Mouse (Mus musculus): ENCODE results near the gene Arsa. TPM values are rescaled to one million over a fixed set of nuclear protein-coding genes. Genes with fewer than 3 reads are reported as not detected.

The Arsa gene
- polyA plus RNA-seq, 1 experiment from 2014 or later, result 13.6 TPM

DNA sequence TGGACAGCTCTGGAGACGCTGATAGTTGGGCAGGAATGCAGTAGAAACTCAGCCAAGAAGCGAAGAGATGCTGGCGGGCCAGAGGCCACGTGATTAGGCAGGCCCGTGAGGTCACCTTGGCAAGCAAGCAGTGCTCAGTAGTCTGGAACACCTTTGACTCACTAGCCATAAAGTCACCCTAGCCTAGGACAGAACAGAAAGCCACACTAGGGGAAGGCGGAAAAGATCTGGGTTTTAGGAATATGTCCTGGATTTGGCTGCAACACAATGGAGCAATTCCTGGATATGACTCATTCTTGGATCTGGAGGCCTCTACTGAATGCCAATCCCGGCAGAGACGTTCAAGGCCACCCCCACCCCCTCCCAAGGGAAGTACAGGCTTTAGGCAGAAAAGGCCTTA, 3.4 kb upstream of the Arsa start:
- no peaks in the 10 kb centered on the region for H3K9me3 ChIP-seq
- no peak overlapping the region for H3K27ac ChIP-seq
- H3K27me3 ChIP-seq, result peaks cover 16% of the 10 kb centered on the region; the same call in 1 of the 2 replicates
- H3K9ac ChIP-seq, result no peak overlapping the region
- H3K4me1 ChIP-seq, result peaks cover 9% of the 10 kb centered on the region
- H3K4me3 ChIP-seq (replicated peaks), result no peak overlapping the region
- 88% methylated on average over 8 of the region's 8 CpGs for WGBS
- no peak overlapping the region for H3K4me2 ChIP-seq
- ATAC-seq (ENCODE audit: low FRiP score), result no peak
- H3K36me3 ChIP-seq (replicated peaks), result no peaks in the 10 kb centered on the region

DNA sequence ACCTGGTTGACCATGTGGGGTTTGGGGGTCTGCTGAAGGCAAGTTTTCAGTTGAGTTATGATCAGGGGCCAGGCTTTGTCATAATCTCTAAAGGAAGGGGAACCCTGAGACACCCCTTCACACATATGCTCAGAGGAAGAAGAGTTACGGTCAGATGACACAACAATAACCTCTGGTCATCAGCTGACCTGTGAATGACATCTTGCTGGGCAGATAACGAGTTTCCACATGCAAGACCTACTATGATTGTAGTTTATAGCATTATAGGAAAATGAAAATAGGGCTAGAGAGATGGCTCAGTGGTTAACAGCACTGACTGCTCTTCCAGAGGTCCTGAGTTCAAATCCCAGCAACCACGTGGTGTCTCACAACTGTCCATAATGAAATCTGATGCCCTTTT, 1.4 kb upstream of the Arsa start:
- ATAC-seq (ENCODE audit: low FRiP score), result no peak
- 86% methylated on average over 3 of the region's 3 CpGs for WGBS
- H3K9ac ChIP-seq, result no peak overlapping the region
- H3K4me2 ChIP-seq, result no peak overlapping the region
- H3K36me3 ChIP-seq (replicated peaks), result no peaks in the 10 kb centered on the region
- H3K4me3 ChIP-seq (replicated peaks), result no peak overlapping the region
- peaks cover 13% of the 10 kb centered on the region for H3K4me1 ChIP-seq
- H3K27me3 ChIP-seq, result peaks cover 16% of the 10 kb centered on the region; the same call in 1 of the 2 replicates
- H3K9me3 ChIP-seq, result no peaks in the 10 kb centered on the region
- no peak overlapping the region for H3K27ac ChIP-seq

DNA sequence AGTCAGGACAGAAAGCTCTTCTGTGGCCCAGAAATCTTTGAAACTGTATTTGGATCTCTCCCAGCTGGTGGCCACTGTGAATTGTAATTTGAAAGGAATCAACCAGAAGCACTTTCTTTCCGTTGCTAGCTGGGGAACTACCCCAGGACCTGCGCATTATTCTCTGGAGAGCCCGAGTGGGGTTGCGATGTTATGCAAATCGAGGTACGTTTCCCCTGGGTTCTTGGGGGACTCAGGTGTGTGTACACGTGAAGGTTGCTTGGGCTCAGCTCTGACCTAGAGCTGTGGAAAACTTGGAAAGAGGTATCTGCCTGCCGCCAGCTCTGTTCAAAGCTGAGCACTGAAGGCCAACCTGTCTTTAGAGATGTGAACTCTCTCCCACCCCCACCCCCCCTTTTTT, 581 bp upstream of the Arsa start:
- no peak overlapping the region for H3K9ac ChIP-seq
- peaks cover 16% of the 10 kb centered on the region; the same call in 1 of the 2 replicates for H3K27me3 ChIP-seq
- no peak for ATAC-seq (ENCODE audit: low FRiP score)
- no peak overlapping the region for H3K4me3 ChIP-seq (replicated peaks)
- no peak overlapping the region for H3K27ac ChIP-seq
- H3K4me1 ChIP-seq, result peaks cover 13% of the 10 kb centered on the region
- WGBS, result 49% methylated on average over 8 of the region's 8 CpGs
- no peaks in the 10 kb centered on the region for H3K36me3 ChIP-seq (replicated peaks)
- no peaks in the 10 kb centered on the region for H3K9me3 ChIP-seq
- no peak overlapping the region for H3K4me2 ChIP-seq

DNA sequence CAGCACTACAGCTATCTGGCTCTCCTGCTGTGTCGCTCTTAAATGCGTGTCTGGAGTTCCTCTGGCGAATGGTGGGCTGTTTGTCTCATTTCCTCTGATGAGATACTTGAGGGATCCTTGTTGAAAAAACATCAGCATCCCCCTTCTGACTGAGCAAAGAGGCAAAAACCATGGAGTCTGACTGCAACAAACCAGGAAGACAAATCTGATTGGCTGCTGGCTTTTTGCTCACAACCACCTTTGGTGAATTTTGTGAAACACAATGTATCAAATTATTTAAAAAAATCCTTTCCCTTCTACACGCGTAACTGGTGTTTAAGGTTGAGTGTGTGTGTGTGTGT, 780 bp downstream of the Arsa start:
- peak overlapping the region; percentile 66; the same call in 1 of the 2 replicates for H3K27ac ChIP-seq

DNA sequence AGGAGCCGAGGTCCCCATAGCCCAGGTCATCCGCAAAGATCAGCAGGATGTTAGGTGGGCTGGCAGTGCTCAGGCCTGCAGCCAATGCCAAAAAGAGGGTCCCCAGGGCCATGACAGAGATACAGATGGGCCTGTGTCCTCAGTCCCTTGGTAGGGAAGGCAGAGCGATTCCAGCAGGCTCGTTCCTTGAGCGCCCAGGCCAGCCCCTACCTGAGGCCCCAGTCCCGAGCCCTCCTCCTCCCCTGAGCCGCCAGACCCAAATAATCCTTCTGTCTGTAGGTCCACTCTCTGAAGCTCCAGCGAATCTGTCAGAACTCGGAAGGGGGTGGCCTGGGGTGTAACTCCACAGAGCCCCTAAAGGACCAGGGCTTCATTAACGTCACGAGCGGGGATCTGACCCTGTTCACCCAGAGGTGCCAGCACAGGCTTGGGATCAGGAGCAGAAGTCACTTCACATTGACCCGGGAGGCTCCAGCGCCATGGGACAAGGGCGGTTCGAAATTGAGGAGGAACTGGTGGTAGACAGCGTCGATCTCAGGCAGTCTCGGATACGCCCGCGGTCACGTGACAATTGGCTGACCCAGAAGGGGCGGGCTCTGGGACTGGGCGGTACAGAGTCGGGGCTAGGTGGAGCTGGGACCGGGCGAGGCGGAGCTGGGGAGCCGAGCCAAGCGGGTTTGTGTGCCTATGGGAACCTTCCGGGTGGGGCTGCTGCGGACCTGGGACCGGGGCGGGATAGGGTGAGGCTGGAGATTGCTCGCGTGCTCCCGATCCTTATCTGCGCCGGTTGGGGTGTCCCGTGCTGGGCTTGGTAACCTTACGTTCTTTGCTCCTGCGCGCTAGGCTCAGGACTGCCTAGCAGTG, 1.4 kb downstream of the Arsa start:
- no peaks in the 10 kb centered on the region for H3K36me3 ChIP-seq (replicated peaks)
- peaks cover 13% of the 10 kb centered on the region for H3K4me1 ChIP-seq
- H3K27me3 ChIP-seq, result peaks cover 16% of the 10 kb centered on the region; the same call in 1 of the 2 replicates
- H3K4me3 ChIP-seq (replicated peaks), result peak overlapping the region; percentile 58
- ATAC-seq (ENCODE audit: low FRiP score), result peak; percentile 98
- peak overlapping the region; percentile 69 for H3K9ac ChIP-seq
- H3K4me2 ChIP-seq, result peak overlapping the region; percentile 82
- WGBS, result 10% methylated on average over 43 of the region's 44 CpGs
- H3K27ac ChIP-seq, result peak overlapping the region; percentile 66; the same call in 1 of the 2 replicates
- H3K9me3 ChIP-seq, result no peaks in the 10 kb centered on the region

More for the DNA sequence above, 780 bp downstream of the Arsa start:
- Histone ChIP-seq H3K4me2 (peak overlapping the region; percentile 82), H3K4me1 (peaks cover 13% of the 10 kb centered on the region), H3K9me3 (no peaks in the 10 kb centered on the region), H3K9ac (peak overlapping the region; percentile 69), H3K27me3 (peaks cover 16% of the 10 kb centered on the region; the same call in 1 of the 2 replicates), H3K36me3 (replicated peaks) (no peaks in the 10 kb centered on the region), H3K4me3 (replicated peaks) (peak overlapping the region; percentile 58)
- 8% methylated on average over 5 of the region's 5 CpGs for WGBS
- no peak for ATAC-seq (ENCODE audit: low FRiP score)

DNA sequence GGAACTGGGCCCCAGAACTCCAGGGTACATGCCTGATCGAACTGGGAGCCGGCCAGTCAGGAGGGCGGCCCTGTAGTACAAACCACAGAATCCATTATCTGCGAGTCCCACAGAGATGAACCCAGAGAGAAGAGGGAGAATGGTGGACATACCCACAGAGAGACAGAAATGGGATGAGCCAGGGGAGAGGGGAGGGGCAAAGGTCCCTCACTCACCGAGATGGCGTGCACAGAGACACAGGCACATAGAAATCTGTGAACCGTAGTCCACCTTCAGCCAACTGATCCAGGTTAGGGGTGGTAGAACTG, 2.0 kb downstream of the Arsa start:
- no peak overlapping the region for H3K4me3 ChIP-seq (replicated peaks)
- peak overlapping the region; percentile 82 for H3K4me2 ChIP-seq
- whole genome bisulfite sequencing, result 86% methylated on average over 7 of the region's 7 CpGs
- peak overlapping the region; percentile 69 for H3K9ac ChIP-seq
- no peak overlapping the region for H3K27ac ChIP-seq
- no peaks in the 10 kb centered on the region for H3K9me3 ChIP-seq
- H3K36me3 ChIP-seq (replicated peaks), result no peaks in the 10 kb centered on the region
- peaks cover 16% of the 10 kb centered on the region; the same call in 1 of the 2 replicates for H3K27me3 ChIP-seq
- ATAC-seq (ENCODE audit: low FRiP score), result no peak
- peaks cover 13% of the 10 kb centered on the region for H3K4me1 ChIP-seq

DNA sequence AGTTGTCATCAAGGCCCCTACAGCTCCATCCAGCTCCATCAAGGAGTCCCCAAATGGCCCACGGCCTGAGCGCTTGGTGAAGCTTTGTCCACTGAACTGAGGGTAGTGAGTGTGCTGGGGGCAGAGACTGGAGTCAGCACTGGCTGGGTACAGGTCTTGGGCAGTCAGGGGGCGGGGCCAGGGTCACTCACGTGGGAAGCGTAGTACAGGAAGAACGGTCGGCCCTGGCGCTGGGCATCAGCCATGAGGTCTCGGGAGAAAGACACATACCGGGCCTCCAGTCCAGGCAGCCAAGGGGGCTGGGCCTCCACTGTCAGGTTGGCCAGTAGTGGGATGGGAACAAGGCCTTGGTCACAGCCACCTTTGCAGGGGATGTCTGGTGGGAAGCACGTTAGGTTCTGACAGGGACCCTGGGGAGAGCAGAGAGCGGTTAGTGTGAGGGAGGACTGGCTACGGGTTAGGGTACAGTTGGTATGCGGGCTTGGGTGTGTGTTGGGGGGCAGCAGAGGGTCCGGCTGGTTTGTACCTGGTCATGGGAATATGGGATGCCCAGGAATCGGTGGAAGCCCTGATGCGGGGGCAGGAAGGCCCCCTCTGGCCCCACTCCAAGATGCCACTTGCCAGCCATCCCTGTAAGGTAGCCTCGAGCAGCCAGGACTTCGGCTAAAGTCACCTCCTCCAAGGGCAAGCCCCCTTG, 2.5 kb downstream of the Arsa start:
- no peak for ATAC-seq (ENCODE audit: low FRiP score)
- H3K4me2 ChIP-seq, result 0 out of 2 replicates have a peak overlapping the region, but pooled peaks have one; percentile 82
- 91% methylated on average over 19 of the region's 19 CpGs for WGBS
- no peak overlapping the region for H3K4me3 ChIP-seq (replicated peaks)
- peaks cover 13% of the 10 kb centered on the region for H3K4me1 ChIP-seq
- H3K27me3 ChIP-seq, result peaks cover 16% of the 10 kb centered on the region; the same call in 1 of the 2 replicates
- no peaks in the 10 kb centered on the region for H3K36me3 ChIP-seq (replicated peaks)
- no peaks in the 10 kb centered on the region for H3K9me3 ChIP-seq
- H3K9ac ChIP-seq, result 0 out of 2 replicates have a peak overlapping the region, but pooled peaks have one; percentile 69
- no peak overlapping the region for H3K27ac ChIP-seq

DNA sequence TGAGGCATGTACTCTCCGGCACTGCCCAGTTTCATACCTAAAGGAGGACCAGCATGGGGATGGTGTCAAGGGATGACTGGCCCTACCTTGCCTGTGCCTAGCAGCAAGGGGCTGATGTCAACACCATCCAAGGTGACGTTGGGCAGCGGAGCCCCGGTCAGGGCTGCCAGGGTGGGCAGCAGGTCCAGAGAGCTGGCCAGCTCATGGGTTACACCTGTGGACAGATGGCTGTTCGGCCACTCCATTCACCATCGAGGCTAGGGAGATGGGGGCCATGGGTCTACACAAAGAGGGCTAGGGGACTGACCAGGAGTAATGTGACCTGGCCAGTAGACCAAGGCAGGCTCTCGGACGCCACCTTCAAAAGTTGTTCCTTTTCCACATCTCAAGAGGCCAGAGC, 3.3 kb downstream of the Arsa start:
- Histone ChIP-seq H3K27me3 (peaks cover 16% of the 10 kb centered on the region; the same call in 1 of the 2 replicates), H3K27ac (no peak overlapping the region), H3K9me3 (no peaks in the 10 kb centered on the region), H3K4me1 (peaks cover 13% of the 10 kb centered on the region), H3K4me2 (no peak overlapping the region), H3K9ac (no peak overlapping the region), H3K36me3 (replicated peaks) (no peaks in the 10 kb centered on the region), H3K4me3 (replicated peaks) (no peak overlapping the region)
- ATAC-seq (ENCODE audit: low FRiP score), result no peak
- 96% methylated on average over 8 of the region's 8 CpGs for WGBS

DNA sequence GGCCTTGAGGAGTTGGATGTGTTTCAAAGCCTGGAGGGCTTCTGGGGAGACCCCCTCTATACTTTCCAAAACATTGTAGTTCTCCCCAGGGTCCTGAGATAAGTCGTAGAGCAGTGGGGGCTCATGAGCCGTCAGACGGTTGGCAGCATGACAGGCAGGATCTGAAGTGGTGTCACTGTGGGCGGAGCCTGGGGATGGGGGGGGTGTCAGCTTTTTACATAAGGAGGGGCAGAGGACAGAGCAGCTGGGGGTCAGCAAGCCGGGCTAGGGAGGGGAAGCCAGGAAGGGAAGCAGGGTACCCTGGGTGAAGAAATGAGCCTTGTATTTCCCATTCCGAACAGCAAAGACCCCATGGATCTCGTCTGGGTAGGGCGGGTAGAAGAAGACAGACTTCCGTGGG, 3.9 kb downstream of the Arsa start:
- WGBS, result 82% methylated on average over 9 of the region's 9 CpGs
- H3K36me3 ChIP-seq (replicated peaks), result no peaks in the 10 kb centered on the region

DNA sequence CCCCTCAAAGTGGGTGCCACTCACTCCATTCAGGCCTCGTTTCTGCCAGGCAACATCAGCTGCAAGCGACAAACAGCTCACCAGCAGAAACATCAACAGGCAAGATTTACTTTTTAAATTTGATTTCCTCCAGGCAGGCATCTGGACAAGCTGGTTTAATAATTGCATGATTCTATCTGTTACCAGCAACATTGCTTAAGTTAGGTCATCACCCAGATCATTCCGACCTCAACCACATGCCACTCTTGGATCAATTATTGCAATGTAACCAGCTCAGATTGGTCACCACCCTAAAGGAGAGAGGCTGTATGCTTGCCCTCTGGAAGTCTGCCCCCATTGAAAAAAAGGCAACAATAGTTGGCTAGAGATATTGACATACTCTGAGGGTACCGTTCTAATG, 5.7 kb downstream of the Arsa start:
- ATAC-seq (ENCODE audit: low FRiP score), result no peak
- Histone ChIP-seq H3K27ac (no peak overlapping the region), H3K27me3 (no peaks in the 10 kb centered on the region), H3K4me2 (no peak overlapping the region), H3K4me3 (replicated peaks) (no peak overlapping the region), H3K9ac (no peak overlapping the region), H3K36me3 (replicated peaks) (no peaks in the 10 kb centered on the region), H3K4me1 (peaks cover 11% of the 10 kb centered on the region), H3K9me3 (no peaks in the 10 kb centered on the region)
- 95% methylated on average over 4 of the region's 4 CpGs for WGBS

More for the DNA sequence above, 3.9 kb downstream of the Arsa start:
- H3K4me2 ChIP-seq, result no peak overlapping the region
- H3K4me1 ChIP-seq, result peaks cover 13% of the 10 kb centered on the region
- H3K4me3 ChIP-seq (replicated peaks), result no peak overlapping the region
- H3K27me3 ChIP-seq, result peaks cover 14% of the 10 kb centered on the region; the same call in 1 of the 2 replicates
- no peak for ATAC-seq (ENCODE audit: low FRiP score)
- no peak overlapping the region for H3K27ac ChIP-seq
- H3K9me3 ChIP-seq, result no peaks in the 10 kb centered on the region
- H3K9ac ChIP-seq, result no peak overlapping the region

DNA sequence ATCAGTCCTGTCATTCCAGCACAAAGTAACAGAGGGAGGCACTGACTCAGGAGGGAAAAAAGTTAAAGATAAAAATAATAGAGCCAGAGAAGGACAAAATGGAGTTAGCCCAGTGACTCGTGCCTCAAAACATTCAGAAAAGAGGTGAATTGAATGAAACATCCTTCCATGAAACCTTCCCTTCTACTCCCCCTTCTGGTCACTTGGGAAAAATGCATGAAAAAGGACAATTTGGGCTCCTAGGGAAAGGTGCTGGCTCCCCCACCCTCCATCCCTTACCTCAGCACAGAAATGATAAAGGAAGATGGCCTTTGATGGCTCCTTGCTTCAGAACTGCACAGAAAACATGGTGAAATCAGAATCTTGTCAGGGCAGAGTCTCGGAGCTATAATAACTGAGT, 8.6 kb downstream of the Arsa start:
- H3K9ac ChIP-seq, result no peak overlapping the region
- no peak overlapping the region for H3K4me3 ChIP-seq (replicated peaks)
- H3K27me3 ChIP-seq, result no peaks in the 10 kb centered on the region
- ATAC-seq (ENCODE audit: low FRiP score), result no peak
- H3K4me1 ChIP-seq, result peaks cover 5% of the 10 kb centered on the region; the same call in 1 of the 2 replicates
- no peak overlapping the region for H3K4me2 ChIP-seq
- no peaks in the 10 kb centered on the region for H3K9me3 ChIP-seq
- 20% methylated on average over 2 of the region's 2 CpGs for WGBS
- H3K27ac ChIP-seq, result no peak overlapping the region
- H3K36me3 ChIP-seq (replicated peaks), result no peaks in the 10 kb centered on the region

DNA sequence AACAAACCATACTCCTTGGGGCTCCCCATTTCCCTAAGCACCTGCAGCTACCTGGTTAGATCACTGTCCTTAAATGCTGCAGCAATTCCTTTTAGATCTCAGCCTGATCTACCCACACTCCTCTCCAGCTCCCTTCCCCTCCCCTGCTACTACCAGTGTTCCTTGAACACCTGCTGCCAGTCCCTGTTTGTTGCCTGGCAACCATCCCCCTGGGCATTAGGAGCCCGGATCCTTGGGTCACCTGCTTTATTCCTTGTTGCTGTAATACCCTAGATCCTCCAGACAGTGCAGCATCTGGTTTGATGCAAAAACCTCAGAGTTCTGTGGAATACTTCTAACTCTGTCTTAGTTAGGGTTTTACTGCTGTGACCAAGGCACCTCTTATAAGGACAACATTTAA, 12.2 kb downstream of the Arsa start:
- Histone ChIP-seq H3K27me3 (no peaks in the 10 kb centered on the region), H3K4me1 (peaks cover 5% of the 10 kb centered on the region; the same call in 1 of the 2 replicates), H3K36me3 (replicated peaks) (peaks cover 26% of the 10 kb centered on the region), H3K4me2 (no peak overlapping the region), H3K9me3 (no peaks in the 10 kb centered on the region), H3K27ac (no peak overlapping the region; the same call in 1 of the 2 replicates), H3K4me3 (replicated peaks) (no peak overlapping the region), H3K9ac (no peak overlapping the region)
- ATAC-seq (ENCODE audit: low FRiP score), result peak; percentile 72
- 3% methylated on average over 1 of the region's 1 CpGs for WGBS
